Mouse (Mus musculus) testis, adult 2 months (tissue): ENCODE data around the gene D430019H16Rik.

Experiments used
- CTCF ChIP-seq: fragments of 200-500 bp; IDR thresholded peaks from 2 replicates; pipeline ENCODE4 v1.5.1; 2012; ENCODE audit warnings: low read depth, mild to moderate bottlenecking, inconsistent platforms, low read length, moderate library complexity; ENCODE audit not compliant: control insufficient read depth, insufficient read depth, insufficient replicate concordance
- POLR2A ChIP-seq: fragments of 200-500 bp; IDR thresholded peaks from 2 replicates; pipeline ENCODE4 v1.6.1; 2012; ENCODE audit warnings: low read depth, mild to moderate bottlenecking, inconsistent platforms, low read length, moderate library complexity; ENCODE audit not compliant: control insufficient read depth

- TF ChIP-seq CTCF (no peak), POLR2A (no peak; the same call in 1 of the 2 replicates)
Measured at GRCm38 (mm10) chr12:105511109-105511508, 57.5 kb downstream of the D430019H16Rik start.
